Mouse (Mus musculus) spleen, adult 10 weeks (tissue): ENCODE measurements around the gene Grhl3. TPM values are rescaled to one million over a fixed set of nuclear protein-coding genes. Genes with fewer than 3 reads are reported as not detected.

ENCODE experiments used
- polyA plus RNA-seq: library from polyadenylated mRNA; stranded (reverse); fragments of 350-450 nt; fragmentation: Illumina TruSeq; extraction: RNeasy Lipid Tissue Mini Kit (QIAGEN cat#74804); gene quantifications from one replicate; pipeline ENCODE4 v1.2.3, GENCODE M21; 2015; ENCODE audit warnings: low replicate concordance; ENCODE audit not compliant: insufficient read depth

Gene Grhl3
- 0.15 TPM for polyA plus RNA-seq

DNA sequence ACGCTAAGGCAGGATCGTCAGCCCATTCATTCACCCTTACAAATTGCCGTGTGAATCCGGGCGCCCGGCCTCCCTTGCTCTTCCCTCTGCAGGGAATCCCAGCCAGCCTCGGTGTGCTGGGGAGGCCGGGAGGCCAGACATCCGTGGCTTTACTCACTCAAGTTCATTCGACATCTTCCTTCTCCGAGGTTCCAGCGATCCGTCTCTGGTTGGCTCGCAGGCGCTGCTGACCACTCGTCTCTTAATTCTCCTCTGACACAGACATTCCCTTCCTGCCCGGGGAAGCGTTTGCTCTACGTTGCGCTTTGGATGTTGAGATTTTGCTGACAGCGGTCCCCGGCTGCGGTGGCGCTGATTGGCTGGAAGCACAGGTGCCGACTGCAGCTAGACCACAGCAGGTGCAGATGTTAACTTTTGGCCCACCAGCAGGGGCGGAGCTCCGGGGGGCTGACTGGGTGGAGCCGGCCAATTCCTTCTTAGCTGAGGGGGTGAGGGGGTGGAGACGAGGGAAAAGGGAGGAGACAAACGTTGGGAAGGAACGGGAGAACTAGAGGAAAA is at the start of gene Grhl3:
Gene Grhl3 (minus strand): TSS at position 380 of the 558 bp plus-strand sequence.

DNA sequence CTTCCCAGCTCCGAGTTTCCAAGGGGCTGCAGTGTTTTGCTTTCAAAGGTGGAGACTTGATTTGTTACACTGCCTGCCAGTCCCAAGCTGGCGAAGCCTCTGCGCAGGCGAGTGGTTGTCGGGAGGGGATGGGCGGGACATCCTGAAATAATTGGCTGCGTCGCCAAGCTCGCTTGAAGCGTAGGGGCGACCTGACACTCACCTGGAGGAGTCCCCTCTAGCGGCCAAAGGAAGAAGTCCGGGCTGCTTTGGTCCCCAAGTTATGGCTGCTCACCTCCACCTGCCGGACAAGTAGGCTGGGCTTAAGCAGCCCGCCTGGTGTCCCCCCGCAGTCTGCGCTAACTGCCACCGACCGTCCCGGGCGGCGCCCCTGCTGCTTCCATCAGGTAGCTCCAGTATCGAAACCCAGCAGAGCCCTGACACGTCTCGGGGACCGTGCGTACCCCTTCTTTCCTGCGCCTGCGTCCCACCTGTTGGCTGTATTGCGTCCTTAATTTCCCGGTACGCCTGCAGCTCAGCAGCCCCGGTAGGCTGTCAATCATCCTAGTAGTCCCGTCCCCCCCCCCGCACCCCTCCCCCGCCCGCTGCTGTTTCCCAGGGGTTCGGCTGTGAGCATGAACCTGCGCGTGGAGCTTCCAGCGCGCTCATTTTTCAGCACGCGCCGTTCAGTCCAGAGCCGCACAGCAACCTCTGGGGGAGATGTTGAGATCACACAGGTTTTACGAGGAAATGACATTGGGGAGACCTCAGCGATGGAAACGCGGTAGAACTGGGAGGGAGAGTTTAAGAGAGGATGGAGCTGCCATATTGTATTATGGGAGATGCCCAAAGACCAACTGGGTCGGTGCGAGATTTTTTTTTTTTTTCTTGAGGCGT is 78.7 kb downstream of the Grhl3 start, which contains the start of the genes Stpg1 and Nipal3:
Gene Stpg1 (plus strand): TSS at position 270 of the 876 bp plus-strand sequence.
Gene Nipal3 (minus strand): TSS at position 518 of the 876 bp plus-strand sequence.

Other genes with a start within 250 kb of the Grhl3 start
- gene Srrm1, start 220.3 kb downstream of the Grhl3 start, polyA plus RNA-seq = 212 TPM
- gene Ncmap, start 175.4 kb downstream of the Grhl3 start, polyA plus RNA-seq = 0.28 TPM
- gene Rcan3, start 139.8 kb downstream of the Grhl3 start, polyA plus RNA-seq = 11.0 TPM
- gene Stpg1, start 78.8 kb downstream of the Grhl3 start, polyA plus RNA-seq = not detected
- 19.2 TPM for gene Nipal3, start 78.6 kb downstream of the Grhl3 start, polyA plus RNA-seq
- gene Ifnlr1, start 112.7 kb upstream of the Grhl3 start, polyA plus RNA-seq = 2.2 TPM
- gene Il22ra1, start 154.5 kb upstream of the Grhl3 start, polyA plus RNA-seq = not detected
- gene Myom3, start 186.1 kb upstream of the Grhl3 start, polyA plus RNA-seq = 1.1 TPM